Mouse (Mus musculus) heart, postnatal 0 days (tissue): ENCODE measurements around the gene Rapgef1. TPM values are rescaled to one million over a fixed set of nuclear protein-coding genes. Genes with fewer than 3 reads are reported as not detected.

Experiments used
- ATAC-seq: fragments of 200-750 bp; cut with Nextera tagmentation; 2 replicates; pipeline ENCODE4 v1.8.0; 2017; ENCODE audit warnings: low read depth, moderate number of reproducible peaks, moderate library complexity; ENCODE audit not compliant: insufficient read depth
- DNase-seq: peaks from one replicate; pipeline ENCODE4 v3.0.0-alpha.2; 2016; ENCODE audit warnings: low spot score
- H3K27ac ChIP-seq: fragments of 300-500 bp; sonication (generic); 2 replicates; pipeline ENCODE4 v1.5.1; 2014; ENCODE audit warnings: low read depth, mild to moderate bottlenecking
- H3K27me3 ChIP-seq: fragments of 300-500 bp; sonication (generic); 2 replicates; pipeline ENCODE4 v1.6.1; 2014; ENCODE audit warnings: low read length, mixed read lengths; ENCODE audit not compliant: control insufficient read depth, insufficient read depth
- H3K36me3 ChIP-seq: fragments of 300-500 bp; sonication (generic); replicated peaks from 2 replicates; pipeline ENCODE4 v1.6.1; 2014; ENCODE audit warnings: low read length, mixed read lengths; ENCODE audit not compliant: control insufficient read depth, insufficient read depth
- H3K4me1 ChIP-seq: fragments of 300-500 bp; sonication (generic); 2 replicates; pipeline ENCODE4 v1.6.1; 2014; ENCODE audit warnings: antibody characterized with exemption; ENCODE audit not compliant: control insufficient read depth, insufficient read depth
- H3K4me2 ChIP-seq: fragments of 300-500 bp; sonication (generic); 2 replicates; pipeline ENCODE4 v1.6.1; 2014; ENCODE audit warnings: low read depth, mild to moderate bottlenecking, low read length, moderate library complexity
- H3K4me3 ChIP-seq: fragments of 300-500 bp; sonication (generic); 2 replicates; pipeline ENCODE4 v1.5.1; 2014; ENCODE audit warnings: low read depth, low read length
- H3K9ac ChIP-seq: fragments of 300-500 bp; sonication (generic); replicated peaks from 2 replicates; pipeline ENCODE4 v1.6.1; 2014; ENCODE audit warnings: low read depth, low read length, mixed read lengths
- H3K9me3 ChIP-seq: fragments of 300-500 bp; sonication (generic); replicated peaks from 2 replicates; pipeline ENCODE4 v1.6.1; 2016; ENCODE audit warnings: low read length; ENCODE audit not compliant: control insufficient read depth
- CTCF ChIP-seq: IDR thresholded peaks from 2 replicates; pipeline ENCODE4 v1.5.1; 2016; ENCODE audit warnings: antibody characterized with exemption, control low read depth, low read depth
- EP300 ChIP-seq: IDR thresholded peaks from 2 replicates; pipeline ENCODE4 v1.6.1; 2016; ENCODE audit warnings: antibody characterized with exemption, low read depth
- WGBS: fragments of 180-500 bp; shearing (Covaris S2); extraction: QIAGEN DNeasy Blood & Tissue Kit; methylation state at CpG from one replicate; pipeline ENCODE4 v1.1.7; 2014; 5-methylcytosine and 5-hydroxymethylcytosine counted together
- polyA plus RNA-seq: library from polyadenylated mRNA; unstranded; fragments of >200 nt; fragmentation: Nextera tagmentation; extraction: Ambion mirVana; gene quantifications from 2 replicates; pipeline ENCODE4 v1.2.1, GENCODE M21; 2015
- total RNA-seq: library from RNA; depleted of rRNA; stranded (reverse); fragments of >200 nt; gene quantifications from 2 replicates; pipeline ENCODE4 v1.2.3, GENCODE M21; 2014; ENCODE audit warnings: low replicate concordance

Gene Rapgef1
- total and polyA plus RNA-seq, 2 experiments from 2014 or later: 9.0 to 47.6 TPM

- no peak overlapping the region for H3K9ac ChIP-seq
- TF ChIP-seq EP300 (no peak), CTCF (peak; percentile 98)
- WGBS: 5% methylated on average over 7 of the region's 7 CpGs
- H3K4me3 ChIP-seq: no peak overlapping the region
- ATAC-seq (peak; percentile 69; the same call in 1 of the 2 replicates), DNase-seq (peak; percentile 78)
- no peaks in the 10 kb centered on the region for H3K4me1 ChIP-seq
- H3K4me2 ChIP-seq: no peak overlapping the region
- H3K9me3 ChIP-seq: no peaks in the 10 kb centered on the region
- H3K27me3 ChIP-seq: 0 out of 2 replicates have a peak, but pooled peaks cover 6% of the 10 kb centered on the region
- H3K27ac ChIP-seq: no peak overlapping the region
- no peaks in the 10 kb centered on the region for H3K36me3 ChIP-seq
These were observed 37.1 kb upstream of the Rapgef1 start for GRCm38 (mm10) chr2:29582415-29582814.

GRCm38 (mm10) chr2:29586017-29586702 is 33.4 kb upstream of the Rapgef1 start:
- no peak overlapping the region for H3K27ac ChIP-seq
- H3K27me3 ChIP-seq: 0 out of 2 replicates have a peak, but pooled peaks cover 6% of the 10 kb centered on the region
- H3K4me1 ChIP-seq: no peaks in the 10 kb centered on the region
- H3K9ac ChIP-seq: no peak overlapping the region
- DNase-seq (no peak), ATAC-seq (no peak)
- 41% methylated on average over 8 of the region's 8 CpGs for WGBS
- no peak overlapping the region for H3K4me2 ChIP-seq
- H3K4me3 ChIP-seq: no peak overlapping the region
- no peak for TF ChIP-seq EP300
- TF ChIP-seq CTCF: no peak
- no peaks in the 10 kb centered on the region for H3K9me3 ChIP-seq
- H3K36me3 ChIP-seq: no peaks in the 10 kb centered on the region

GRCm38 (mm10) chr2:29588006-29588405 is 31.5 kb upstream of the Rapgef1 start:
- Histone ChIP-seq H3K36me3 (no peaks in the 10 kb centered on the region), H3K4me1 (no peaks in the 10 kb centered on the region), H3K27me3 (0 out of 2 replicates have a peak, but pooled peaks cover 5% of the 10 kb centered on the region), H3K9me3 (no peaks in the 10 kb centered on the region), H3K9ac (no peak overlapping the region), H3K4me3 (no peak overlapping the region), H3K4me2 (no peak overlapping the region), H3K27ac (no peak overlapping the region)
- 19% methylated on average over 4 of the region's 4 CpGs for WGBS
- DNase-seq: peak; percentile 33
- TF ChIP-seq CTCF: no peak
- no peak for TF ChIP-seq EP300
- peak; percentile 57; the same call in 1 of the 2 replicates for ATAC-seq

DNA sequence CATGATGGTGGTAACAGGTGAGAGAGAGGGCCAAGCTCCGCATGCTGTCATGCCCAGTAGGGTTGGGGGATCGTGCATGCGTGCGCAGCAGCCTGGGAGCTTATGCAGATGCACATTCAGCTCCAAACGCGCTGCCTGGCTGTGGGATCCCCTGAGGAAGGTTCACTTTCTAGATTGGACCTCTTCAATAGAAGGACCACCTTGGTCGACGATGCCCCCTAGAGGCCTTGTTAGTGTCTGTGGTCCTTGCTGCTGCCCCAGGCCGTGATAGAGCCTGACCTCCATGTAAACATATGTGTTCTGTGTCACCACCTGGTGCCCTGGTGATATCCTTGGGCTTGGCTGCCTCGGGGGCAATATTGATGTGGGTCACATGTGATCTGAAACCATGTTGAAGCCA is 30.3 kb upstream of the Rapgef1 start:
- 22% methylated on average over 10 of the region's 10 CpGs for WGBS
- H3K4me2 ChIP-seq: no peak overlapping the region
- H3K36me3 ChIP-seq: no peaks in the 10 kb centered on the region

GRCm38 (mm10) chr2:29591626-29592025 is 27.9 kb upstream of the Rapgef1 start:
- Histone ChIP-seq H3K4me3 (no peak overlapping the region), H3K9me3 (no peaks in the 10 kb centered on the region), H3K36me3 (no peaks in the 10 kb centered on the region), H3K27ac (no peak overlapping the region), H3K4me1 (no peaks in the 10 kb centered on the region), H3K4me2 (no peak overlapping the region), H3K9ac (no peak overlapping the region), H3K27me3 (no peaks in the 10 kb centered on the region)
- WGBS: 79% methylated on average over 6 of the region's 6 CpGs
- DNase-seq (no peak), ATAC-seq (no peak)
- TF ChIP-seq CTCF (no peak), EP300 (no peak)

More for the DNA sequence above, 30.3 kb upstream of the Rapgef1 start:
- Histone ChIP-seq H3K27ac (no peak overlapping the region), H3K27me3 (no peaks in the 10 kb centered on the region), H3K9me3 (no peaks in the 10 kb centered on the region), H3K9ac (no peak overlapping the region), H3K4me3 (no peak overlapping the region), H3K4me1 (no peaks in the 10 kb centered on the region)
- DNase-seq (no peak), ATAC-seq (no peak)
- TF ChIP-seq CTCF: no peak
- TF ChIP-seq EP300: no peak

GRCm38 (mm10) chr2:29592537-29592936 is 27.0 kb upstream of the Rapgef1 start:
- H3K9ac ChIP-seq: no peak overlapping the region
- no peaks in the 10 kb centered on the region for H3K27me3 ChIP-seq
- H3K9me3 ChIP-seq: no peaks in the 10 kb centered on the region
- DNase-seq: no peak
- H3K4me3 ChIP-seq: no peak overlapping the region
- TF ChIP-seq CTCF (no peak), EP300 (no peak)
- H3K4me2 ChIP-seq: no peak overlapping the region
- no peak for ATAC-seq
- 61% methylated on average over 8 of the region's 8 CpGs for WGBS
- no peaks in the 10 kb centered on the region for H3K4me1 ChIP-seq
- no peaks in the 10 kb centered on the region for H3K36me3 ChIP-seq
- no peak overlapping the region for H3K27ac ChIP-seq
